Mouse (Mus musculus) forebrain, embryonic 12.5 days (tissue): ENCODE results near the gene Sgms1. TPM values are rescaled to one million over a fixed set of nuclear protein-coding genes. Genes with fewer than 3 reads are reported as not detected.

Experiments used
- ATAC-seq: fragments of 200-750 bp; cut with Nextera tagmentation; 2 replicates; pipeline ENCODE4 v1.8.0; 2017; ENCODE audit warnings: moderate TSS enrichment; ENCODE audit not compliant: low FRiP score
- H3K27ac ChIP-seq: fragments of 300-500 bp; sonication (generic); 2 replicates; pipeline ENCODE4 v1.5.1; 2016; ENCODE audit warnings: mild to moderate bottlenecking
- H3K27me3 ChIP-seq: fragments of 300-500 bp; sonication (generic); 2 replicates; pipeline ENCODE4 v1.6.1; 2016; ENCODE audit warnings: mild to moderate bottlenecking
- H3K36me3 ChIP-seq: fragments of 300-500 bp; sonication (generic); replicated peaks from 2 replicates; pipeline ENCODE4 v1.6.1; 2016; ENCODE audit warnings: mild to moderate bottlenecking
- H3K4me1 ChIP-seq: fragments of 300-500 bp; sonication (generic); 2 replicates; pipeline ENCODE4 v1.6.1; 2016
- H3K4me2 ChIP-seq: fragments of 300-500 bp; sonication (generic); 2 replicates; pipeline ENCODE4 v1.6.1; 2016; ENCODE audit warnings: mild to moderate bottlenecking, moderate library complexity
- H3K4me3 ChIP-seq: fragments of 300-500 bp; sonication (generic); replicated peaks from 2 replicates; pipeline ENCODE4 v1.5.1; 2016; ENCODE audit warnings: mild to moderate bottlenecking
- H3K9ac ChIP-seq: fragments of 300-500 bp; sonication (generic); 2 replicates; pipeline ENCODE4 v1.6.1; 2016; ENCODE audit warnings: mild to moderate bottlenecking
- H3K9me3 ChIP-seq: fragments of 300-500 bp; sonication (generic); 2 replicates; pipeline ENCODE4 v1.6.1; 2016
- WGBS: fragments of 180-500 bp; shearing (Covaris S2); methylation state at CpG from one replicate; pipeline ENCODE4 v1.1.7; 2016; 5-methylcytosine and 5-hydroxymethylcytosine counted together
- polyA plus RNA-seq: library from polyadenylated mRNA; unstranded; fragments of >200 nt; fragmentation: Nextera tagmentation; extraction: Ambion mirVana; gene quantifications from 2 replicates; pipeline ENCODE4 v1.2.1, GENCODE M21; 2016

The Sgms1 gene
- polyA plus RNA-seq, 1 experiment from 2014 or later = 13.8 TPM

- H3K27me3 ChIP-seq = no peaks in the 10 kb centered on the region
- no peaks in the 10 kb centered on the region for H3K4me1 ChIP-seq
- no peaks in the 10 kb centered on the region for H3K36me3 ChIP-seq
- no peak for ATAC-seq
- no peak overlapping the region for H3K9ac ChIP-seq
- H3K4me3 ChIP-seq = no peak overlapping the region
- H3K9me3 ChIP-seq = no peaks in the 10 kb centered on the region
- H3K27ac ChIP-seq = no peak overlapping the region
- 64% methylated on average over 5 of the region's 5 CpGs for WGBS
- H3K4me2 ChIP-seq = no peak overlapping the region
These were observed 193.3 kb downstream of the Sgms1 start for GRCm38 (mm10) chr19:32196222-32196621.

GRCm38 (mm10) chr19:32194863-32195262, 194.7 kb downstream of the Sgms1 start:
- WGBS = 29% methylated on average over 1 of the region's 1 CpGs
- H3K27me3 ChIP-seq = no peaks in the 10 kb centered on the region
- no peaks in the 10 kb centered on the region for H3K4me1 ChIP-seq
- H3K27ac ChIP-seq = no peak overlapping the region
- no peak overlapping the region for H3K4me2 ChIP-seq
- no peaks in the 10 kb centered on the region for H3K9me3 ChIP-seq
- no peaks in the 10 kb centered on the region for H3K36me3 ChIP-seq
- H3K4me3 ChIP-seq = no peak overlapping the region
- ATAC-seq = no peak
- no peak overlapping the region for H3K9ac ChIP-seq

GRCm38 (mm10) chr19:32194074-32194473, 195.4 kb downstream of the Sgms1 start:
- Histone ChIP-seq H3K27me3 (no peaks in the 10 kb centered on the region), H3K4me3 (no peak overlapping the region), H3K27ac (no peak overlapping the region), H3K4me2 (no peak overlapping the region), H3K9ac (no peak overlapping the region), H3K9me3 (no peaks in the 10 kb centered on the region), H3K36me3 (no peaks in the 10 kb centered on the region), H3K4me1 (no peaks in the 10 kb centered on the region)
- no peak for ATAC-seq
- 96% methylated on average over 3 of the region's 3 CpGs for WGBS

DNA sequence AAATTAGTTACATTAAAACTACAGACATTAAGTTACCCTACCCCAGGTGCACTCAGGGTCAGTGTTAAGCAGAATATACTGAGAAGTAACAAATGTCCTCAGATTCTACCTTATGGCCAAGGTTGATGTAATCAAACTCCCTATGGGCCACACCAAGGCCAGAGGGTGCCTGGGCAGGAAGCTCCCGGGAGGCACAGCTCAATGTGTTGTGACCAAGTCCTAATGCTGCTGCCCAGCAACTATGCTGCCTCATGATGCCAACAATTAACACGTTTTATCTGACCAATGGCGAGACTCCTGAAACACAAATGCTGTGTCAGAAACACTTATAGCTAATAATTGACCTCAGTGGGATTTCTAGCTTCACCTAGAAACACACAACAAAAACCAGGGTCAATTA, 197.9 kb downstream of the Sgms1 start:
- ATAC-seq = no peak
- no peak overlapping the region for H3K4me2 ChIP-seq
- 86% methylated on average over 3 of the region's 3 CpGs for WGBS
- no peak overlapping the region for H3K9ac ChIP-seq
- H3K9me3 ChIP-seq = no peaks in the 10 kb centered on the region
- H3K4me1 ChIP-seq = no peaks in the 10 kb centered on the region
- H3K27ac ChIP-seq = no peak overlapping the region
- no peaks in the 10 kb centered on the region for H3K36me3 ChIP-seq
- H3K4me3 ChIP-seq = no peak overlapping the region
- no peaks in the 10 kb centered on the region for H3K27me3 ChIP-seq

DNA sequence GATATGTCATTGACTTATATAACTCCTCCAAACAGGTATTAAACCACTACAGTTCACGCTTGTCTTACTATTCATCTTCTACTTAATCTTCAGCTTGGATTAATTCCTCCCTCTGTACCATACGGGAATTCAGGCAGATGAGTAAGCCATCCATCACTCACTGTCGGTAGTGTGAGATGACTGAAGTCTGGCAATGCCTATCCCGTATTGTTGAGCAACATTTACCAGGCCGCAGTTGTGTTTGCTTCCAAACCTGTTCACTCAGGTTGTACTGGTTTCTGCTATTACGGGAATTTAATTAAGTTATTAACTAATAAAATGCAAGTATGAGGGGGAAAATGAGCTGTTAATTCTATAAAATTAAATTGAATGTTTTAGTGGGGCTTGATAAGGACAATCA, 199.6 kb downstream of the Sgms1 start:
- H3K4me1 ChIP-seq = no peaks in the 10 kb centered on the region
- H3K36me3 ChIP-seq = no peaks in the 10 kb centered on the region
- no peak overlapping the region for H3K27ac ChIP-seq
- no peak overlapping the region for H3K9ac ChIP-seq
- H3K4me3 ChIP-seq = no peak overlapping the region
- H3K4me2 ChIP-seq = no peak overlapping the region
- H3K27me3 ChIP-seq = no peaks in the 10 kb centered on the region
- no peaks in the 10 kb centered on the region for H3K9me3 ChIP-seq
- WGBS = 94% methylated on average over 6 of the region's 6 CpGs
- ATAC-seq = no peak

- WGBS = 78% methylated on average over 5 of the region's 5 CpGs
- no peak overlapping the region for H3K4me2 ChIP-seq
- ATAC-seq = no peak
- no peaks in the 10 kb centered on the region for H3K27me3 ChIP-seq
- H3K27ac ChIP-seq = no peak overlapping the region
- no peaks in the 10 kb centered on the region for H3K4me1 ChIP-seq
- no peak overlapping the region for H3K4me3 ChIP-seq
- no peaks in the 10 kb centered on the region for H3K9me3 ChIP-seq
- no peaks in the 10 kb centered on the region for H3K36me3 ChIP-seq
- no peak overlapping the region for H3K9ac ChIP-seq
These were observed 200.5 kb downstream of the Sgms1 start for GRCm38 (mm10) chr19:32189036-32189436.

- ATAC-seq = no peak
- H3K36me3 ChIP-seq = no peaks in the 10 kb centered on the region
- H3K9me3 ChIP-seq = no peaks in the 10 kb centered on the region
- no peak overlapping the region for H3K4me3 ChIP-seq
- H3K27me3 ChIP-seq = no peaks in the 10 kb centered on the region
- H3K27ac ChIP-seq = no peak overlapping the region
- H3K4me1 ChIP-seq = no peaks in the 10 kb centered on the region
- WGBS = 85% methylated on average over 8 of the region's 8 CpGs
- H3K9ac ChIP-seq = no peak overlapping the region
- no peak overlapping the region for H3K4me2 ChIP-seq
These were observed 202.9 kb downstream of the Sgms1 start for GRCm38 (mm10) chr19:32186594-32187092.

GRCm38 (mm10) chr19:32183005-32183404, 206.5 kb downstream of the Sgms1 start:
- Histone ChIP-seq H3K4me3 (no peak overlapping the region), H3K9me3 (no peaks in the 10 kb centered on the region), H3K4me1 (no peaks in the 10 kb centered on the region), H3K27ac (no peak overlapping the region), H3K4me2 (no peak overlapping the region), H3K27me3 (no peaks in the 10 kb centered on the region), H3K9ac (no peak overlapping the region), H3K36me3 (no peaks in the 10 kb centered on the region)
- ATAC-seq = no peak
- WGBS = 95% methylated on average over 4 of the region's 4 CpGs

GRCm38 (mm10) chr19:32182471-32182870, 207.0 kb downstream of the Sgms1 start:
- 93% methylated on average over 5 of the region's 5 CpGs for WGBS
- Histone ChIP-seq H3K4me2 (no peak overlapping the region), H3K4me3 (no peak overlapping the region), H3K4me1 (no peaks in the 10 kb centered on the region), H3K9me3 (no peaks in the 10 kb centered on the region), H3K27ac (no peak overlapping the region), H3K9ac (no peak overlapping the region), H3K27me3 (no peaks in the 10 kb centered on the region), H3K36me3 (no peaks in the 10 kb centered on the region)
- ATAC-seq = no peak

DNA sequence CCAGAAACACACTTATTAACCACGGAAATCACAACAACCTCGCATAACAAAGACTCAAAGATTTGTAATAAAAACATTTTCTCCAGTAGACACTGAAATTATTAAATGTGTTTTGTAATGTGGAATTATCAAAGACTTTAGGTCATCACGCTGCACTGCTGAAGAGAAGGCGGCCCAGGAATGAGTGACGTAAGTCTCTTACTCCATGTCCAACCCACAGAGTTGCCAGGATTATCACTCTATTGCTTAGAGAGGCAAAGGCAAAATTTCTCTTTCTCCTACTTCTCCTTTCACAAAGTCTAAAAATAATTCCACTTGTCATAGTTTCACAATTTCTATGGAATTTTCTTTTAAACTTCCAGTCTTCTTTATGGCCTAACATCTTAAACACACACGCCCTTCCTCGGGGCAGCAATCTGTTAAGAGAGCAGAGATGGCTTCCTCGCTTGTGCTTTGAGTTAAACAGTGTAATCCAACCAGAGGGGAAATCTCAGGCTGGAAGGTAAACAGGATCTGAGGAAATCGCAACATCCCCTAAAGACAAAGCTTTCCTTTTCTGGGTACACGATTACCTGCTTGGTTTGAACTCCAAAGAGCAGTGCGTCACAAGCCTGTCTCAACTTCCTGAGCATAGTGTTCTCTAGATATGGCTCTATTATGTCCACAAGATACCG, 207.7 kb downstream of the Sgms1 start:
- Histone ChIP-seq H3K4me2 (no peak overlapping the region), H3K27ac (no peak overlapping the region), H3K27me3 (no peaks in the 10 kb centered on the region), H3K9me3 (no peaks in the 10 kb centered on the region), H3K4me3 (no peak overlapping the region), H3K4me1 (no peaks in the 10 kb centered on the region), H3K36me3 (no peaks in the 10 kb centered on the region), H3K9ac (no peak overlapping the region)
- 91% methylated on average over 12 of the region's 12 CpGs for WGBS
- ATAC-seq = no peak

DNA sequence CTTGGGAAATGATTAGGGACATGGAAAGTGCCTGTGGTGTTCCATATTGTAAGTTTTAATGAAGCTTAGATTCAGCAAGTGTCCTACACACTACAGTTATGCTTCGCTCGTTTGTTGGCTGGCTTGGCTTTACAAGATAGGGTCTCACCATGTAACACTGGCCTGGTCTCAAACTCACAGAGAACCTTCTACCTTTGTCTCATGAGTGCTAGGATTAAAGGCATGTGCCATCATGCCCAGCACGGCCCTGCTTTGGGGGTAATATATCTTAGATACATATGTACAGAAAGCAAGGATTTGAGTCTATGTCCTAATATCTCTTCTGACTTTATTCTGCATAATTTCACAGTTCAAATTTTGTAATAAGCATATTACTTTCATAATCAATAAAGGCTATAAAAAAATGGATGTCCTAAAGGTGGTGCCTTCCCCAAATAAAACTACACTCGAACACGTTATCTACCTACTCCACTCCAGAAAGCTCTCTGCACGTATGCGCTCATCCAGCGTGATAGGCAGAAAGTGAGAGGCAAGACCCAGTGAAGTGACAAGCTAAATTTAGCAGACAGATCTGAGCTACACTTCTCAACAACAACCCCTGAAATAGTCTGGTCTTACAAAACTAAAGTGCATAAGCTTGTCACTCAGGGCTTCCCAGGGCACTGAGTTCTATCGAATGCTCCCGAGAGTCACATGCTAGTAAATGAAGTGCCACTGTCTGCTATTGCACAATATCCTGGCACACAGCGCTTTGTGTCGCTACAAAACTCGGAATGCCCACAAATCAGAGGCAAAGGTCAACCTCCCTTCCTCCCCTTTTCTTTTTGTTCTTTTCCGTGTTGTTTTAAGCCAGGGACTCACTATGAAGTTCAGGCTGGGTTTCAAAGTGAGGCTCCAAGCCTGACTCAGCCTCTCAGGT, 208.5 kb downstream of the Sgms1 start:
- H3K4me3 ChIP-seq = no peak overlapping the region
- no peaks in the 10 kb centered on the region for H3K36me3 ChIP-seq
- H3K27ac ChIP-seq = no peak overlapping the region
- ATAC-seq = no peak
- H3K9ac ChIP-seq = no peak overlapping the region
- no peaks in the 10 kb centered on the region for H3K27me3 ChIP-seq
- no peak overlapping the region for H3K4me2 ChIP-seq
- WGBS = 84% methylated on average over 14 of the region's 14 CpGs
- H3K4me1 ChIP-seq = no peaks in the 10 kb centered on the region
- H3K9me3 ChIP-seq = no peaks in the 10 kb centered on the region

- Histone ChIP-seq H3K36me3 (no peaks in the 10 kb centered on the region), H3K4me1 (no peaks in the 10 kb centered on the region), H3K27me3 (no peaks in the 10 kb centered on the region), H3K4me2 (no peak overlapping the region), H3K27ac (no peak overlapping the region), H3K9me3 (no peaks in the 10 kb centered on the region), H3K4me3 (no peak overlapping the region), H3K9ac (no peak overlapping the region)
- no peak for ATAC-seq
- 84% methylated on average over 5 of the region's 5 CpGs for WGBS
These were observed 209.5 kb downstream of the Sgms1 start for GRCm38 (mm10) chr19:32179978-32180413.
